Mouse (Mus musculus): Measurements from ENCODE around the gene Tenm4. TPM values are rescaled to one million over a fixed set of nuclear protein-coding genes. Genes with fewer than 3 reads are reported as not detected.
A peak's percentile ranks its signal among the peaks of the same experiment; 100 is the strongest.

Gene Tenm4
- total and polyA plus RNA-seq, 3 experiments = 9.2 to 15.2 TPM; not detected in 1

DNA sequence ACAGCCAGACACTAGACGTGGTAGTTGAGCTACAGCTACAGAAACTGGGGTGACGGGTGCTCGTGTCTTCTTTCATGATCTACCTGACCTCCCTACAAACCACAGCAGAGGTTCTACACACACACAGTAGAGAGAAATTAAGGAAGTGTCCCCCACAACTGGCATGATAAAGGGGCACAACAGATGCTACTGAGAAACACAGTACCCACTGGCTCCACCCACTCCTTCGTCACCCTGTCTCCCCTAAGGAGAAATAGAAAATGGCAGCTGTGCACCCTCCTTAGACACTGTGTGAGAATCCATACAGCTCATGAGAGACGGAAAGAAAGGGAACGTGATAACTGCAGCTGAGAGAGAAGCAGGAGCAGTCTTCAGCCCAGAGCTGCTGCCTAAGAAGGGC lies 708.5 kb downstream of the Tenm4 start:
- Histone ChIP-seq H3K36me3 (ENCODE audit: control insufficient read depth in 1 of 2, insufficient read depth in 2 of 2, low read length in 2 of 2) (peaks cover 0 to 6% of the 10 kb centered on the region in 2 experiments; a peak in 3 of 4 replicates), H3K79me2 (ENCODE audit: control insufficient read depth, insufficient read depth, low read length, poor library complexity) (no peaks in the 10 kb centered on the region), H3K4me3 (ENCODE audit: control insufficient read depth in 1 of 2, insufficient read depth in 1 of 2, low read depth in 2 of 2, low read length in 2 of 2) (no peak overlapping the region), H3K9me3 (replicated peaks; ENCODE audit: insufficient read depth, low read length) (no peaks in the 10 kb centered on the region), H3K27me3 (ENCODE audit: control insufficient read depth in 1 of 2, insufficient read depth in 2 of 2, low read length in 2 of 2) (no peaks in the 10 kb centered on the region), H3K27ac (ENCODE audit: control insufficient read depth, low read depth, low read length) (no peak overlapping the region), H3K9ac (ENCODE audit: control insufficient read depth, low read depth, low read length, poor library complexity, severe bottlenecking) (no peak overlapping the region; the same call in 1 of the 2 replicates), H3K4me1 (ENCODE audit: control insufficient read depth in 1 of 2, insufficient read depth in 2 of 2, low read length in 2 of 2) (peaks cover 2 to 10% of the 10 kb centered on the region in 2 experiments)
- TF ChIP-seq TCF12 (IDR thresholded peaks at IDR 0.05; ENCODE audit: low read depth, low read length) = no peak
- TF ChIP-seq USF2 (IDR thresholded peaks at IDR 0.05; ENCODE audit: borderline replicate concordance in 1 of 2, insufficient read depth in 1 of 2, low read depth in 1 of 2, low read length in 2 of 2) = no peak
- TF ChIP-seq RCOR1 (IDR thresholded peaks at IDR 0.05; ENCODE audit: low read depth, low read length) = 0 out of 2 replicates have a peak, but pooled peaks have one; percentile 16
- TF ChIP-seq GATA1 (IDR thresholded peaks at IDR 0.05; ENCODE audit: low read depth, low read length) = 0 out of 2 replicates have a peak, but pooled peaks have one; percentile 28
- peak; percentile 18 to 29; a peak in 1 of 4 replicates for TF ChIP-seq EP300 (IDR thresholded peaks at IDR 0.05; ENCODE audit: low read depth in 1 of 2, low read length in 2 of 2)
- TF ChIP-seq E2F4 (IDR thresholded peaks at IDR 0.05; ENCODE audit: borderline replicate concordance, low read depth, low read length) = no peak
- no peak for TF ChIP-seq MAZ (IDR thresholded peaks at IDR 0.05; ENCODE audit: low read depth, low read length)
- TF ChIP-seq GABPA (IDR thresholded peaks at IDR 0.05; ENCODE audit: low read depth, low read length) = no peak
- TF ChIP-seq MYB (IDR thresholded peaks at IDR 0.05; ENCODE audit: low read depth, low read length) = no peak
- no peak for TF ChIP-seq SIN3A (IDR thresholded peaks at IDR 0.05; ENCODE audit: low read length)
- no peak for TF ChIP-seq MAX (IDR thresholded peaks at IDR 0.05; ENCODE audit: low read length)
- TF ChIP-seq POLR2AphosphoS5 (IDR thresholded peaks at IDR 0.05; ENCODE audit: borderline replicate concordance, low read depth, low read length) = no peak
- TF ChIP-seq CHD1 (IDR thresholded peaks at IDR 0.05; ENCODE audit: low read depth, low read length) = no peak
- TF ChIP-seq MAFK (IDR thresholded peaks at IDR 0.05; ENCODE audit: borderline replicate concordance, low read depth, low read length) = no peak
- TF ChIP-seq JUND (IDR thresholded peaks at IDR 0.05; ENCODE audit: low read depth, low read length) = no peak
- peak; percentile 63 for DNase-seq (ENCODE audit: low read depth, low spot score)

DNA sequence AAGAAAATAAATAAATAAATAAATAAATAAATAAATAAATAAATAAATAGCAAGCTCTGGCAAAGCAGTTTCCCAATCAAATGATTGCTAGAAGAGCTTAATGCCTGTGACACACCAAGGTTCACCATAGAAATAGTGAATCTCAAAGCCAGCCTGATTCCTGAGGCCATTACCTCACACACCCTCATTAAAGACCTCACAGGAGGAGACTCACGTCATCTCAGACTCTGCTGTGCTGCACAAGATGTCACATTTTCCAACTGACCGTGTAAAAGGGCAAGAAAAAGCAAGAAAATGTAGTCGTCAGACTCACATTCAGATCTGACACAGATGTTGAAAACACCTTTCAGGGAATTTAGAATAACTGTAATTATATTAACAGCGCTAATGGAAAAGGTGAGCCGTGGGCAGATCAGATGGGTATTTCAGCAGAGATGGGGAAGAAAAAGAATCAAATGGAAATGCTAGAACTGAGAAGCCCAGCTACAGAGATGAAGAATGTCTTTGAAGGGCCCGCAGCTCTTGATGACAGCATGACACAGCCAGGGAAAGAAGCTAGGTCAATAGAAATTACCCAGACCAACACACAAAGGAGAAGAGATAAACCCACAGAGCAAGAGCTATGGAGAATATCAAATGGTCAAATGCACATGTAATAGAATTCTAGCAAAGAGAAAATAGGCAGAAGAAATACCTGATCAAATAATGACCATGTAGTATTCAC lies 709.3 kb downstream of the Tenm4 start:
- Histone ChIP-seq H3K27ac (ENCODE audit: control insufficient read depth, low read depth, low read length) (no peak overlapping the region), H3K4me3 (ENCODE audit: control insufficient read depth in 1 of 2, insufficient read depth in 1 of 2, low read depth in 2 of 2, low read length in 2 of 2) (no peak overlapping the region), H3K9ac (ENCODE audit: control insufficient read depth, low read depth, low read length, poor library complexity, severe bottlenecking) (no peak overlapping the region), H3K36me3 (ENCODE audit: control insufficient read depth in 1 of 2, insufficient read depth in 2 of 2, low read length in 2 of 2) (peaks cover 0 to 6% of the 10 kb centered on the region in 2 experiments; a peak in 3 of 4 replicates), H3K4me1 (ENCODE audit: control insufficient read depth in 1 of 2, insufficient read depth in 2 of 2, low read length in 2 of 2) (peaks cover 2 to 10% of the 10 kb centered on the region in 2 experiments), H3K79me2 (ENCODE audit: control insufficient read depth, insufficient read depth, low read length, poor library complexity) (no peaks in the 10 kb centered on the region), H3K27me3 (ENCODE audit: control insufficient read depth in 1 of 2, insufficient read depth in 2 of 2, low read length in 2 of 2) (no peaks in the 10 kb centered on the region), H3K9me3 (replicated peaks; ENCODE audit: insufficient read depth, low read length) (no peaks in the 10 kb centered on the region)
- no peak for TF ChIP-seq GABPA (IDR thresholded peaks at IDR 0.05; ENCODE audit: low read depth, low read length)
- no peak for TF ChIP-seq RCOR1 (IDR thresholded peaks at IDR 0.05; ENCODE audit: low read depth, low read length)
- no peak for DNase-seq (ENCODE audit: low read depth, low spot score)
